Mouse (Mus musculus): ENCODE results near the gene Anks6. TPM values are rescaled to one million over a fixed set of nuclear protein-coding genes. Genes with fewer than 3 reads are reported as not detected.

The Anks6 gene
- polyA plus RNA-seq, 1 experiment from 2014 or later, result 1.8 TPM

GRCm38 (mm10) chr4:47039586-47039985 is 17.6 kb downstream of the Anks6 start:
- Histone ChIP-seq H3K27ac (replicated peaks) (no peak overlapping the region), H3K27me3 (replicated peaks) (0 out of 2 replicates have a peak, but pooled peaks cover 1% of the 10 kb centered on the region), H3K4me2 (no peak overlapping the region), H3K4me1 (peaks cover 5% of the 10 kb centered on the region; the same call in 1 of the 2 replicates), H3K36me3 (peaks cover 13% of the 10 kb centered on the region; the same call in 1 of the 2 replicates), H3K4me3 (no peak overlapping the region), H3K9ac (no peak overlapping the region), H3K9me3 (no peaks in the 10 kb centered on the region)
- WGBS, result 87% methylated on average over 10 of the region's 10 CpGs
- ATAC-seq (ENCODE audit: extremely low read depth, insufficient number of reproducible peaks, low FRiP score, low TSS enrichment), result no peak

GRCm38 (mm10) chr4:47037321-47037657 is 19.9 kb downstream of the Anks6 start:
- 0 out of 2 replicates have a peak, but pooled peaks cover 3% of the 10 kb centered on the region for H3K27me3 ChIP-seq (replicated peaks)
- no peak overlapping the region for H3K9ac ChIP-seq
- H3K9me3 ChIP-seq, result no peaks in the 10 kb centered on the region
- no peak overlapping the region for H3K4me3 ChIP-seq
- H3K27ac ChIP-seq (replicated peaks), result no peak overlapping the region
- H3K36me3 ChIP-seq, result peaks cover 11% of the 10 kb centered on the region; the same call in 1 of the 2 replicates
- 17% methylated on average over 5 of the region's 5 CpGs for WGBS
- peaks cover 5% of the 10 kb centered on the region; the same call in 1 of the 2 replicates for H3K4me1 ChIP-seq
- no peak for ATAC-seq (ENCODE audit: extremely low read depth, insufficient number of reproducible peaks, low FRiP score, low TSS enrichment)
- no peak overlapping the region for H3K4me2 ChIP-seq

GRCm38 (mm10) chr4:47036486-47037320 is 20.5 kb downstream of the Anks6 start:
- peaks cover 11% of the 10 kb centered on the region; the same call in 1 of the 2 replicates for H3K36me3 ChIP-seq
- 0 out of 2 replicates have a peak, but pooled peaks cover 3% of the 10 kb centered on the region for H3K27me3 ChIP-seq (replicated peaks)
- H3K9ac ChIP-seq, result no peak overlapping the region
- no peak overlapping the region for H3K27ac ChIP-seq (replicated peaks)
- no peak for ATAC-seq (ENCODE audit: extremely low read depth, insufficient number of reproducible peaks, low FRiP score, low TSS enrichment)
- H3K4me1 ChIP-seq, result peaks cover 5% of the 10 kb centered on the region; the same call in 1 of the 2 replicates
- H3K4me2 ChIP-seq, result no peak overlapping the region
- no peaks in the 10 kb centered on the region for H3K9me3 ChIP-seq
- no peak overlapping the region for H3K4me3 ChIP-seq
- 57% methylated on average over 13 of the region's 13 CpGs for WGBS

GRCm38 (mm10) chr4:47035536-47035935 is 21.7 kb downstream of the Anks6 start:
- 71% methylated on average over 14 of the region's 14 CpGs for WGBS
- Histone ChIP-seq H3K4me1 (peaks cover 5% of the 10 kb centered on the region; the same call in 1 of the 2 replicates), H3K9me3 (no peaks in the 10 kb centered on the region), H3K27me3 (replicated peaks) (0 out of 2 replicates have a peak, but pooled peaks cover 3% of the 10 kb centered on the region), H3K4me3 (no peak overlapping the region), H3K9ac (no peak overlapping the region), H3K4me2 (no peak overlapping the region), H3K36me3 (peaks cover 11% of the 10 kb centered on the region; the same call in 1 of the 2 replicates), H3K27ac (replicated peaks) (no peak overlapping the region)
- no peak for ATAC-seq (ENCODE audit: extremely low read depth, insufficient number of reproducible peaks, low FRiP score, low TSS enrichment)

GRCm38 (mm10) chr4:47032171-47032570 is 25.1 kb downstream of the Anks6 start:
- H3K4me1 ChIP-seq, result peaks cover 5% of the 10 kb centered on the region; the same call in 1 of the 2 replicates
- H3K27me3 ChIP-seq (replicated peaks), result 0 out of 2 replicates have a peak, but pooled peaks cover 3% of the 10 kb centered on the region
- no peak overlapping the region for H3K4me3 ChIP-seq
- no peaks in the 10 kb centered on the region for H3K9me3 ChIP-seq
- no peak overlapping the region for H3K9ac ChIP-seq
- ATAC-seq (ENCODE audit: extremely low read depth, insufficient number of reproducible peaks, low FRiP score, low TSS enrichment), result no peak
- H3K4me2 ChIP-seq, result no peak overlapping the region
- H3K36me3 ChIP-seq, result no peaks in the 10 kb centered on the region
- 83% methylated on average over 8 of the region's 8 CpGs for WGBS
- H3K27ac ChIP-seq (replicated peaks), result no peak overlapping the region

GRCm38 (mm10) chr4:47028791-47029190 is 28.4 kb downstream of the Anks6 start:
- H3K27me3 ChIP-seq (replicated peaks), result no peaks in the 10 kb centered on the region; the same call in 1 of the 2 replicates
- no peak overlapping the region for H3K9ac ChIP-seq
- H3K4me1 ChIP-seq, result no peaks in the 10 kb centered on the region
- H3K4me2 ChIP-seq, result no peak overlapping the region
- H3K9me3 ChIP-seq, result no peaks in the 10 kb centered on the region
- WGBS, result 64% methylated on average over 5 of the region's 5 CpGs
- no peak overlapping the region for H3K4me3 ChIP-seq
- H3K36me3 ChIP-seq, result peaks cover 6% of the 10 kb centered on the region; the same call in 1 of the 2 replicates
- ATAC-seq (ENCODE audit: extremely low read depth, insufficient number of reproducible peaks, low FRiP score, low TSS enrichment), result no peak
- no peak overlapping the region for H3K27ac ChIP-seq (replicated peaks)

- Histone ChIP-seq H3K9ac (no peak overlapping the region), H3K36me3 (peaks cover 6% of the 10 kb centered on the region; the same call in 1 of the 2 replicates), H3K27ac (replicated peaks) (no peak overlapping the region), H3K27me3 (replicated peaks) (no peaks in the 10 kb centered on the region; the same call in 1 of the 2 replicates), H3K4me1 (peaks cover 9% of the 10 kb centered on the region; the same call in 1 of the 2 replicates), H3K4me2 (no peak overlapping the region), H3K9me3 (no peaks in the 10 kb centered on the region), H3K4me3 (no peak overlapping the region)
- WGBS, result 66% methylated on average over 6 of the region's 6 CpGs
- ATAC-seq (ENCODE audit: extremely low read depth, insufficient number of reproducible peaks, low FRiP score, low TSS enrichment), result no peak
These were observed 33.3 kb downstream of the Anks6 start for GRCm38 (mm10) chr4:47023949-47024348.

GRCm38 (mm10) chr4:47022804-47023603 is 34.2 kb downstream of the Anks6 start:
- H3K4me3 ChIP-seq, result no peak overlapping the region
- peaks cover 9% of the 10 kb centered on the region; the same call in 1 of the 2 replicates for H3K4me1 ChIP-seq
- no peaks in the 10 kb centered on the region for H3K9me3 ChIP-seq
- H3K36me3 ChIP-seq, result peaks cover 6% of the 10 kb centered on the region; the same call in 1 of the 2 replicates
- no peak for ATAC-seq (ENCODE audit: extremely low read depth, insufficient number of reproducible peaks, low FRiP score, low TSS enrichment)
- no peak overlapping the region for H3K27ac ChIP-seq (replicated peaks)
- no peaks in the 10 kb centered on the region; the same call in 1 of the 2 replicates for H3K27me3 ChIP-seq (replicated peaks)
- no peak overlapping the region for H3K4me2 ChIP-seq
- WGBS, result 45% methylated on average over 10 of the region's 10 CpGs
- H3K9ac ChIP-seq, result no peak overlapping the region

- peaks cover 6% of the 10 kb centered on the region; the same call in 1 of the 2 replicates for H3K36me3 ChIP-seq
- H3K4me2 ChIP-seq, result no peak overlapping the region
- no peak overlapping the region for H3K27ac ChIP-seq (replicated peaks)
- 25% methylated on average over 5 of the region's 5 CpGs for WGBS
- H3K9me3 ChIP-seq, result no peaks in the 10 kb centered on the region
- no peak overlapping the region for H3K4me3 ChIP-seq
- peaks cover 10% of the 10 kb centered on the region; the same call in 1 of the 2 replicates for H3K4me1 ChIP-seq
- H3K27me3 ChIP-seq (replicated peaks), result no peaks in the 10 kb centered on the region; the same call in 1 of the 2 replicates
- ATAC-seq (ENCODE audit: extremely low read depth, insufficient number of reproducible peaks, low FRiP score, low TSS enrichment), result no peak
- H3K9ac ChIP-seq, result no peak overlapping the region
These were observed 36.7 kb downstream of the Anks6 start for GRCm38 (mm10) chr4:47020563-47020962.

GRCm38 (mm10) chr4:47015156-47015555 is 42.1 kb downstream of the Anks6 start:
- no peak overlapping the region for H3K9ac ChIP-seq
- H3K9me3 ChIP-seq, result no peaks in the 10 kb centered on the region
- H3K4me3 ChIP-seq, result no peak overlapping the region
- 30% methylated on average over 3 of the region's 3 CpGs for WGBS
- peaks cover 11% of the 10 kb centered on the region for H3K4me1 ChIP-seq
- no peak for ATAC-seq (ENCODE audit: extremely low read depth, insufficient number of reproducible peaks, low FRiP score, low TSS enrichment)
- no peak overlapping the region for H3K4me2 ChIP-seq
- no peaks in the 10 kb centered on the region for H3K36me3 ChIP-seq
- no peak overlapping the region for H3K27ac ChIP-seq (replicated peaks)
- H3K27me3 ChIP-seq (replicated peaks), result peaks cover 13% of the 10 kb centered on the region

- Histone ChIP-seq H3K9ac (no peak overlapping the region), H3K27me3 (replicated peaks) (peaks cover 31% of the 10 kb centered on the region), H3K9me3 (no peaks in the 10 kb centered on the region), H3K4me2 (no peak overlapping the region), H3K27ac (replicated peaks) (no peak overlapping the region), H3K4me3 (no peak overlapping the region), H3K36me3 (no peaks in the 10 kb centered on the region), H3K4me1 (peaks cover 11% of the 10 kb centered on the region)
- no peak for ATAC-seq (ENCODE audit: extremely low read depth, insufficient number of reproducible peaks, low FRiP score, low TSS enrichment)
- 67% methylated on average over 10 of the region's 10 CpGs for WGBS
These were observed 44.8 kb downstream of the Anks6 start for GRCm38 (mm10) chr4:47012476-47012875.

Measured in heart, embryonic 13.5 days (tissue).